Mouse (Mus musculus) adrenal gland, adult 18-20 months (tissue): ENCODE data around the gene Akap6. TPM values are rescaled to one million over a fixed set of nuclear protein-coding genes. Genes with fewer than 3 reads are reported as not detected.

ENCODE experiments used
- DNase-seq, 2 experiments: peaks; one replicate each; pipeline ENCODE4 v3.0.0; 2021 to 2022; ENCODE audit warnings: low spot score in 2 of 2
- total RNA-seq, 2 experiments: library from RNA; stranded (reverse); gene quantifications; 1 replicate in 1 of 2; 2 replicates in 1 of 2; pipeline ENCODE4 v1.2.3; 2021

The Akap6 gene
- total RNA-seq, 2 experiments from 2014 or later, result 2.2 to 2.5 TPM

- DNase-seq, result no peak
Observed at GRCm38 (mm10) chr12:52845982-52846381, 146.8 kb downstream of the Akap6 start.

GRCm38 (mm10) chr12:52847020-52847419 is 147.8 kb downstream of the Akap6 start:
- DNase-seq, result no peak

GRCm38 (mm10) chr12:52847830-52848518 is 148.8 kb downstream of the Akap6 start:
- DNase-seq, result peak in 1 of 2 experiments; percentile 11

- DNase-seq, result no peak
Observed at GRCm38 (mm10) chr12:52848519-52848855, 149.3 kb downstream of the Akap6 start.

- no peak for DNase-seq
Observed at GRCm38 (mm10) chr12:52849297-52849696, 150.1 kb downstream of the Akap6 start.

GRCm38 (mm10) chr12:52850332-52851036 is 151.3 kb downstream of the Akap6 start:
- DNase-seq, result no peak

GRCm38 (mm10) chr12:52851221-52851620 is 152.0 kb downstream of the Akap6 start:
- DNase-seq, result no peak

- DNase-seq, result no peak
Observed at GRCm38 (mm10) chr12:52854236-52854679, 155.1 kb downstream of the Akap6 start.

- DNase-seq, result no peak
Observed at GRCm38 (mm10) chr12:52856104-52856503, 156.9 kb downstream of the Akap6 start.

GRCm38 (mm10) chr12:52857306-52857705 is 158.1 kb downstream of the Akap6 start:
- DNase-seq, result no peak

GRCm38 (mm10) chr12:52861922-52862321 is 162.7 kb downstream of the Akap6 start:
- DNase-seq, result no peak

- DNase-seq, result no peak
Observed at GRCm38 (mm10) chr12:52868000-52868624, 168.9 kb downstream of the Akap6 start.

- no peak for DNase-seq
Observed at GRCm38 (mm10) chr12:52871604-52872003, 172.4 kb downstream of the Akap6 start.

- DNase-seq, result no peak
Observed at GRCm38 (mm10) chr12:52874332-52874923, 175.2 kb downstream of the Akap6 start.

- DNase-seq, result no peak
Observed at GRCm38 (mm10) chr12:52876065-52876464, 176.9 kb downstream of the Akap6 start.

GRCm38 (mm10) chr12:52876978-52877769 is 178.0 kb downstream of the Akap6 start:
- no peak for DNase-seq

GRCm38 (mm10) chr12:52879324-52879723 is 180.1 kb downstream of the Akap6 start:
- DNase-seq, result no peak

GRCm38 (mm10) chr12:52892519-52892918 is 193.3 kb downstream of the Akap6 start:
- no peak for DNase-seq

- DNase-seq, result no peak
Observed at GRCm38 (mm10) chr12:52893656-52894405, 194.6 kb downstream of the Akap6 start.
